Mouse (Mus musculus) forebrain, embryonic 16.5 days (tissue): ENCODE measurements around the gene Spsb4. TPM values are rescaled to one million over a fixed set of nuclear protein-coding genes. Genes with fewer than 3 reads are reported as not detected.
A peak's percentile ranks its signal among the peaks of the same experiment; 100 is the strongest.

ENCODE experiments used
- ATAC-seq: fragments of 200-750 bp; cut with Nextera tagmentation; 2 replicates; pipeline ENCODE4 v1.8.0; 2017; ENCODE audit warnings: mild to moderate bottlenecking, moderate library complexity
- H3K27ac ChIP-seq: fragments of 300-500 bp; sonication (generic); 2 replicates; pipeline ENCODE4 v1.5.1; 2014; ENCODE audit warnings: low read length, control low read depth
- H3K27me3 ChIP-seq: fragments of 300-500 bp; sonication (generic); replicated peaks from 2 replicates; pipeline ENCODE4 v1.6.1; 2014; ENCODE audit warnings: low read length; ENCODE audit not compliant: control insufficient read depth, insufficient read depth
- H3K36me3 ChIP-seq: fragments of 300-500 bp; sonication (generic); 2 replicates; pipeline ENCODE4 v1.6.1; 2014; ENCODE audit not compliant: control insufficient read depth, insufficient read depth
- H3K4me1 ChIP-seq: fragments of 300-500 bp; sonication (generic); replicated peaks from 2 replicates; pipeline ENCODE4 v1.6.1; 2014; ENCODE audit warnings: low read length; ENCODE audit not compliant: control insufficient read depth, insufficient read depth
- H3K4me2 ChIP-seq: fragments of 300-500 bp; sonication (generic); 2 replicates; pipeline ENCODE4 v1.6.1; 2014; ENCODE audit warnings: mild to moderate bottlenecking, low read length, control low read depth
- H3K4me3 ChIP-seq: fragments of 300-500 bp; sonication (generic); replicated peaks from 2 replicates; pipeline ENCODE4 v1.5.1; 2014; ENCODE audit warnings: mild to moderate bottlenecking, low read length, control low read depth
- H3K9ac ChIP-seq: fragments of 300-500 bp; sonication (generic); replicated peaks from 2 replicates; pipeline ENCODE4 v1.6.1; 2014; ENCODE audit warnings: low read depth, low read length, control low read depth
- H3K9me3 ChIP-seq: fragments of 300-500 bp; sonication (generic); 2 replicates; pipeline ENCODE4 v1.6.1; 2016; ENCODE audit warnings: low read length; ENCODE audit not compliant: control insufficient read depth
- WGBS: fragments of 180-500 bp; shearing (Covaris S2); extraction: QIAGEN DNeasy Blood & Tissue Kit; methylation state at CpG from one replicate; pipeline ENCODE4 v1.1.7; 2014; 5-methylcytosine and 5-hydroxymethylcytosine counted together
- polyA plus RNA-seq: library from polyadenylated mRNA; unstranded; fragments of >200 nt; fragmentation: Nextera tagmentation; extraction: Ambion mirVana; gene quantifications from 2 replicates; pipeline ENCODE4 v1.2.1, GENCODE M21; 2015

Gene Spsb4
- polyA plus RNA-seq, 1 experiment from 2014 or later, result 20.9 TPM

GRCm38 (mm10) chr9:96986797-96987473, 31.7 kb downstream of the Spsb4 start:
- H3K9me3 ChIP-seq, result no peaks in the 10 kb centered on the region
- no peaks in the 10 kb centered on the region for H3K27me3 ChIP-seq
- no peak overlapping the region for H3K4me3 ChIP-seq
- 55% methylated on average over 11 of the region's 11 CpGs for WGBS
- no peaks in the 10 kb centered on the region for H3K36me3 ChIP-seq
- H3K4me1 ChIP-seq, result peaks cover 27% of the 10 kb centered on the region
- H3K27ac ChIP-seq, result no peak overlapping the region
- no peak overlapping the region for H3K4me2 ChIP-seq
- H3K9ac ChIP-seq, result no peak overlapping the region
- no peak for ATAC-seq

GRCm38 (mm10) chr9:96984034-96984433, 34.6 kb downstream of the Spsb4 start:
- peaks cover 25% of the 10 kb centered on the region for H3K4me1 ChIP-seq
- WGBS, result 93% methylated on average over 8 of the region's 8 CpGs

GRCm38 (mm10) chr9:96982940-96983339, 35.7 kb downstream of the Spsb4 start:
- Histone ChIP-seq H3K4me1 (peaks cover 32% of the 10 kb centered on the region), H3K27me3 (no peaks in the 10 kb centered on the region), H3K27ac (no peak overlapping the region), H3K36me3 (no peaks in the 10 kb centered on the region), H3K4me3 (no peak overlapping the region), H3K9ac (no peak overlapping the region), H3K4me2 (no peak overlapping the region), H3K9me3 (no peaks in the 10 kb centered on the region)
- no peak for ATAC-seq
- WGBS, result 70% methylated on average over 3 of the region's 3 CpGs

More at GRCm38 (mm10) chr9:96984034-96984433, 34.6 kb downstream of the Spsb4 start:
- H3K27ac ChIP-seq, result no peak overlapping the region
- H3K27me3 ChIP-seq, result no peaks in the 10 kb centered on the region
- no peak overlapping the region for H3K9ac ChIP-seq
- H3K9me3 ChIP-seq, result no peaks in the 10 kb centered on the region
- H3K4me3 ChIP-seq, result no peak overlapping the region
- no peak overlapping the region for H3K4me2 ChIP-seq
- no peak for ATAC-seq
- no peaks in the 10 kb centered on the region for H3K36me3 ChIP-seq

GRCm38 (mm10) chr9:96982351-96982750, 36.3 kb downstream of the Spsb4 start:
- Histone ChIP-seq H3K9ac (no peak overlapping the region), H3K4me2 (no peak overlapping the region), H3K4me3 (no peak overlapping the region), H3K9me3 (no peaks in the 10 kb centered on the region), H3K36me3 (no peaks in the 10 kb centered on the region), H3K27ac (no peak overlapping the region), H3K4me1 (peaks cover 37% of the 10 kb centered on the region), H3K27me3 (no peaks in the 10 kb centered on the region)
- no peak for ATAC-seq
- WGBS, result 25% methylated on average over 3 of the region's 3 CpGs

GRCm38 (mm10) chr9:96981836-96982235, 36.8 kb downstream of the Spsb4 start:
- Histone ChIP-seq H3K4me3 (no peak overlapping the region), H3K4me1 (peaks cover 37% of the 10 kb centered on the region), H3K27ac (no peak overlapping the region), H3K9me3 (no peaks in the 10 kb centered on the region), H3K4me2 (no peak overlapping the region), H3K27me3 (no peaks in the 10 kb centered on the region), H3K36me3 (no peaks in the 10 kb centered on the region), H3K9ac (no peak overlapping the region)
- no peak for ATAC-seq
- WGBS, result 77% methylated on average over 5 of the region's 5 CpGs

GRCm38 (mm10) chr9:96981121-96981520, 37.5 kb downstream of the Spsb4 start:
- peak; percentile 23; the same call in 1 of the 2 replicates for ATAC-seq
- H3K4me3 ChIP-seq, result no peak overlapping the region
- no peak overlapping the region for H3K27ac ChIP-seq
- H3K9ac ChIP-seq, result no peak overlapping the region
- no peak overlapping the region for H3K4me2 ChIP-seq
- 6% methylated on average over 9 of the region's 9 CpGs for WGBS
- H3K4me1 ChIP-seq, result peaks cover 37% of the 10 kb centered on the region
- H3K9me3 ChIP-seq, result no peaks in the 10 kb centered on the region
- no peaks in the 10 kb centered on the region for H3K36me3 ChIP-seq
- no peaks in the 10 kb centered on the region for H3K27me3 ChIP-seq

- WGBS, result 17% methylated on average over 10 of the region's 10 CpGs
- no peak overlapping the region for H3K4me3 ChIP-seq
- H3K9ac ChIP-seq, result no peak overlapping the region
- H3K4me1 ChIP-seq, result peaks cover 37% of the 10 kb centered on the region
- no peaks in the 10 kb centered on the region for H3K9me3 ChIP-seq
- peak; percentile 79 for ATAC-seq
- no peak overlapping the region for H3K4me2 ChIP-seq
- H3K27ac ChIP-seq, result no peak overlapping the region
- H3K36me3 ChIP-seq, result no peaks in the 10 kb centered on the region
- H3K27me3 ChIP-seq, result no peaks in the 10 kb centered on the region
Observed at GRCm38 (mm10) chr9:96980037-96980997, 38.3 kb downstream of the Spsb4 start.

GRCm38 (mm10) chr9:96979417-96980030, 39.1 kb downstream of the Spsb4 start:
- H3K27ac ChIP-seq, result no peak overlapping the region

More at GRCm38 (mm10) chr9:96979417-96980030, 39.1 kb downstream of the Spsb4 start:
- ATAC-seq, result no peak
- Histone ChIP-seq H3K27me3 (no peaks in the 10 kb centered on the region), H3K9ac (no peak overlapping the region; the same call in 1 of the 2 replicates), H3K9me3 (no peaks in the 10 kb centered on the region), H3K4me3 (no peak overlapping the region), H3K4me2 (no peak overlapping the region), H3K4me1 (peaks cover 37% of the 10 kb centered on the region), H3K36me3 (no peaks in the 10 kb centered on the region)
- WGBS, result 17% methylated on average over 13 of the region's 13 CpGs
